Mouse (Mus musculus) adrenal gland, postnatal 14 days (tissue): ENCODE measurements around the gene 4930539E08Rik. TPM values are rescaled to one million over a fixed set of nuclear protein-coding genes. Genes with fewer than 3 reads are reported as not detected.
A peak's percentile ranks its signal among the peaks of the same experiment; 100 is the strongest.

ENCODE experiments used
- DNase-seq: peaks from one replicate; pipeline ENCODE4 v3.0.0; 2021; ENCODE audit warnings: mixed read lengths
- total RNA-seq: library from RNA; stranded (reverse); gene quantifications from 2 replicates; pipeline ENCODE4 v1.2.3, GENCODE M21; 2021

4930539E08Rik gene
- total RNA-seq, 1 experiment from 2014 or later, result not detected

DNA sequence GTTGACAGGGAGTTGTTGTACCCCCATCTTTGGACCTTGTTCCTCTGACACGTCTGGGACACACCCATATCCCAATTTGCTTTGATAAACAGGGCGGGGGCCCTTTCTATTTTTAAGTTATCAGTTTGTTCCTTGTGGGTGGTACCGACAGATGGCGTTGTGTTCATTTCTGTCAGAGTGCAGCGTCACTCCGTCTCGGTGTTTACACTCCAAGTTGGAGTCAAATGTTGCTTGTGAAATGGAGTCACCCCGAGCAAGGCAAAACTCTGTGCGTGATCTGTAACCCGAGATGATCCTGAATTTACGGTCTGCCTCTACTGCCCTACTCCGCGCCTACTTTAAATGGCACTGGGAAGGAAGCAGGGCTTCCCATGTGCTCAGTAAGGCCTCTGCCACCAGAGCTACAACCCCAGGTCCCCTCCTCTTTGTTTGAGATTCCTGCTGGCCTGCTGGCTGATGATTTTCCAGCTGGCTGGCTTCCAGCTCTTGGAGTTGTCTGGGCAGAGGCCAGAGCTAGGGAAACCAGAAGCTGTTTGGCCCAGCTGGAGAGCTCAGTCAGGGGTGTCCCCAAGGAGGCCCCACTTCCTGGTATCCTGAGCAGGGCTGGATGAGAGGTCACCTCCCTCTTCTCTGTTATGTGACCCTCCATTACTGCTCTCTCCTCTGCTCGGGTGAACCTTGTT lies 15.4 kb upstream of the 4930539E08Rik start:
- peak; percentile 96 for DNase-seq

- DNase-seq, result no peak
These were observed 14.2 kb upstream of the 4930539E08Rik start for GRCm38 (mm10) chr17:28929369-28929768.

- DNase-seq, result no peak
These were observed 12.9 kb upstream of the 4930539E08Rik start for GRCm38 (mm10) chr17:28928004-28928403.

DNA sequence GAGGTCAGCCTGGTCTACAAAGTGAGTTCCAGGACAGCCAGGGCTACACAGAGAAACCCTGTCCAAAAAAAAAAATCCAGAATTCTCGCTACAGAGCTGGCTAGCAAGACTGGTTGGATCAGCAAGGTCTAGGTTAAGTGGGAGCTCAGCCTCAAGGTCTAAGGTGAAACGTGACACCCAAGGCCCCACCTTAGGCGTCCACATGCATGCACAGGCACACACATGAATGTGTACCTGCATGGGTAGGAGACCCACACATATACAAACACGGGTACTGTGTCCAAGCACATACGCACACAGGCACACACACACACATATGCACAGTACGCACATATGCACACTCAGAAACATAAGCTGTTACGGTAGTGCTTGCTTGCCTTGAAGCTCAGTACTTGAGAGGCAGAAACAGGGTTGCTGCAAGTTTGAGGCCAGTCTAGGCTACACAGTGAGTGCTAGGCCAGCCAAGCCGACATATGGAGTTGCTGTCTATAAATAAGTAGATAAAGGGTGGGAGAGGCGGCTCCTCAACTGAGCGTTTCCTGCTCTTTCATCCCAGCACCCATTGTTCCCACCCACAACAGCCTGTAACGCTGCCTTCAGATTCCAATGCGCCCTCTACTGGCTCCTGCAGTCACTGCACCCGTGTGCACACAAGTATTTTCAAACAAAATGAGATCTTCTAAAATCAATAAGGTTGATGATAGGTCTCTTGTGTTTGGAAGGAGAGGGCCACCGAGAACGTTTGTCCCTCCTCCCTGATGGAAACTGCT lies 11.9 kb upstream of the 4930539E08Rik start:
- peak; percentile 78 for DNase-seq

DNA sequence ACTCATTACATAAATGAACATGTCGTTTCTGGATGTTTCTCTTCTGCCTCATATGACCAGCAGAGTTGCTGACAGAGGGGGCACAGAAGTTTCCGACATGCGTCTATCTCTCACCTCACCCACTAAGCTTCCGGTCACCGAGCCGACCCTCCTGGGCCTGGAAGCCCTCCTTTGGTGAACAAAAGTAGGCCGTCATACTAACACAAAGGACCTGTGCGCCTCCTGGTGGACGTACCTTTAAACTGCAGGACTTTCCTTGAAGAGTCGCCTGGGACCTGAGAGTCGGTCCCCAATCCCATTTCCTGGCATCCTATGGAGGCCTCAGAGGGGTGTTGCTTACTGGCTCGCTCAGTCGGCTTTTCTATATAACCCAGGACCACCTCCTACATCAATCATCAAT lies 11.3 kb upstream of the 4930539E08Rik start:
- peak; percentile 85 for DNase-seq

DNA sequence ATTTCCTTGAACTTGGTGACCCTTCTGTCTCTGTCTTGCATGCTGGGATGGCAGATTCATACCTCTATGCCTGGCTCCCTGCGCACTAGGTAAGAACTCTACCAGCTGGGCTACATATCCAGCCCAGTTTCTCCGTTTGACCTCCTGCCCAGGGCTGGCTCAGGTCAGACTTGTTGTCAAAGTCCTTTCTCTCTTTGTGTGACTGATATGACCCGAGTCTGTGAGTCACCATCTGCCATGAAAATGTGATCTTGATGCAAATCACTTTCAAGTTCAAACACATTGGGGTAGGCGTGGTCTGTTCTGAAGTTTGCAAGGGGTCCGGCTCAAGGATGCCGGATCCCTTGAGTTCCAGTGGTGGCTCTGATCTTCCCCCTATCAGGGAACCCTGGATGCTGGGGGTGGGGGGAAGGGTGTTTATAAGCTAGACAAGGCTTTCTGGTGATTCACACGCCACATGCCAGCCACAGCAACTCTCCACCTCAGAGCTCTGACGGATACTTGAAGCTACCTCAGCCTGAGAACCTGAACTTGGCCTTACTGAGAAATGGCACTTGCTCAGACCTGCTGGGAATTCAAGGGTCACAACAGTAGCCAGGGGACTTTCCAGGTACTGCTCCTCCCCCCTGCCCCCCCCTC lies 10.0 kb upstream of the 4930539E08Rik start:
- DNase-seq, result peak; percentile 40

GRCm38 (mm10) chr17:28922096-28922495 lies 7.0 kb upstream of the 4930539E08Rik start:
- DNase-seq, result no peak

GRCm38 (mm10) chr17:28921086-28921485 lies 6.0 kb upstream of the 4930539E08Rik start:
- peak; percentile 42 for DNase-seq

- no peak for DNase-seq
These were observed 1.4 kb upstream of the 4930539E08Rik start for GRCm38 (mm10) chr17:28916520-28916919.

DNA sequence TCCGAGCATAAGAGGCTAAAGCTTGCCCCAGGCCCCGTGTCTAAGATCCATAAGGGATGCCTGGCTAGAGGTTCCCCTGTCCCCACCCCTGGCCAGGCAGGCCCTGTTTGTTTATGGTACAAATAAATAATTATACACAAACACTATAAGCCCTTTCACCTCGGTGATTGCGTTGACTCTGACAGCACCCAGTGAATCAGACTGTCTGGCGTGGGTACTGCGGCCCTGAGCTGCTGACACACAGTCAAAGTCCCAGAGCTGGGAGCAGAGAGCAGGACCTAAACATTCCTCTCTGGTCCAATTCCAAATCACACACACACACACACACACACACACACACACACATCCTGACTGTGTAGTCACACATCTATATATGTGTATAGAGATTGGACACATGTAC lies 1.2 kb downstream of the 4930539E08Rik start:
- DNase-seq, result peak; percentile 51

- peak; percentile 58 for DNase-seq
These were observed 1.9 kb downstream of the 4930539E08Rik start for GRCm38 (mm10) chr17:28913200-28913599.

- DNase-seq, result no peak
These were observed 5.0 kb downstream of the 4930539E08Rik start for GRCm38 (mm10) chr17:28910139-28910538.

DNA sequence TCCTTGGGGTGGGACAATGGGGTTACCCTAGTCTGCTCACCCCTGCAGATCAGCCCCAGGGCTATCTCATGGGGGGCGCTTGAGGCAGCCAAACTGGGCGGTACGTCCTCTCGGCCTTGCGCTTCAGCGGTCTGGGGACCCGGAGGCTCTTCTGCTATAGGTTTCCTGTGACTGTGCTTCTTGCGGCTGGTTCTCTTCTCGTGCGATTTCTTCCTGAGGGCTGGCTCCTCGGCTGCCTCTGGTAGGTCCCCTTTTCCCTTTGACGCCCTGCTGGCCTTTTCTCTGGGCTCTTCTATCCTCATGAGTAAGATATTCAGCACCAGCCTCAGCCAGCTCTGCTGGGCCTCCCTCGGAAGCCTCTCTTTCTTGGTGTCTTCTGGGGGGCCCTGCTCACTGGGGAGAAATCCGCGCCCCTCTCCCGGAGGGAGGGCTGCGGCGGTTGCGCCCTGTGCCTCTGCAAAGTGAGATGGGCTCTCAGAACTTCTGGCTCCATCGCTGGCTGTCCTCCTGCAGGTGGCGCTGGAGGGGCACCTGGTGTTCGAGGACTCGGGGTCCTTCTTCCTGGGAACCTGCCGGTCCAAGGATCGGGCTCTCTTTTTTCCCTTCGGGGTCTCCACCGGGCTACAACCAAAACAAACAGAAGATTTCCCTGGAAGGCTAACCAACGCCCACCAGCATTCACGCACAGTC lies 5.7 kb downstream of the 4930539E08Rik start:
- peak; percentile 81 for DNase-seq

GRCm38 (mm10) chr17:28907959-28908358 lies 7.2 kb downstream of the 4930539E08Rik start:
- DNase-seq, result no peak

- no peak for DNase-seq
These were observed 9.7 kb downstream of the 4930539E08Rik start for GRCm38 (mm10) chr17:28905377-28905916.

GRCm38 (mm10) chr17:28904546-28905376 lies 10.4 kb downstream of the 4930539E08Rik start:
- DNase-seq, result peak; percentile 81

GRCm38 (mm10) chr17:28901559-28901958 lies 13.6 kb downstream of the 4930539E08Rik start:
- no peak for DNase-seq

DNA sequence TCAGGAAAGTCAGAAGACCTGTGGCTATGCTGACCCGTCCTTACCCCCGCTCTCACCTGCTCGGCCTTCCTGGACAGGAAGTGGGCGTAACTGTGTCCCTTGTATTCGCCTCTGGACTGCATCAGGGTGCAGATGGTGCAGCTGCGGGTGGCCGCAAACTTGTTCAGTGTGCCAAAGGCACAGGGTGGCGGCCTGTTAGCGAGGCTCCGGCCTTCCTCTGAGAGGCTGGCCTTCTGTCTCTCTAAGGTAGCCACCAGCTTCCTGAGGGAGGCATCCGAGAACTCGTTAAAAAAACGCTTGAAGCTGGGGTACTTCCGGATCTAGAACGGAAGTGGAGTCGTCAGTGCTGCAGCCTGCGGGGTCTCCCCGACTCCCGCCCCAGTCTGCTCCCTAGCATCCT lies 15.7 kb downstream of the 4930539E08Rik start:
- no peak for DNase-seq

DNA sequence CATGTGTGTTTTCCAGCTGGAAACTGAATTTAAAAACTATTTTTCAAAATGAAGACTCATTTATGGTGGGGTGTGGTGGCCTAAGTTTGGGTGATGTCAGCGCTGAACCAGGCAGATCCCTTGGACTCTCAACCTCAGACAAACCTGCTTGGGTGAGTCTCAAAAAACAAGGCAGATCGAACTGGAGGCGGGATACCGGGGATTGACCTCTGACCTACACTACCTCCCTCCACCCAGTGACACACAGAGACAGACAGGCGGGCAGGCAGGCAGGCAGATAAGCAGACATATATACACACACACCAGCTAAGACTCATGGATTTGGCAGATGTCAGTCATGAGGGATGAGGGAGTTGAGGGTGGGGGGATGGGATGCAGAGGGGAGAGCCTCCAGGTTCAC lies 16.9 kb downstream of the 4930539E08Rik start:
- no peak for DNase-seq

GRCm38 (mm10) chr17:28897817-28898216 lies 17.3 kb downstream of the 4930539E08Rik start:
- no peak for DNase-seq

GRCm38 (mm10) chr17:28896095-28896780 lies 18.9 kb downstream of the 4930539E08Rik start:
- no peak for DNase-seq
